Mouse (Mus musculus) ES-CJ7 (cell line): Measurements from ENCODE around the gene Trim44.

ENCODE experiments used
- DNase-seq: peaks from one replicate; pipeline ENCODE4 v3.0.0; 2011; ENCODE audit warnings: low read depth, low spot score

Gene Trim44

DNA sequence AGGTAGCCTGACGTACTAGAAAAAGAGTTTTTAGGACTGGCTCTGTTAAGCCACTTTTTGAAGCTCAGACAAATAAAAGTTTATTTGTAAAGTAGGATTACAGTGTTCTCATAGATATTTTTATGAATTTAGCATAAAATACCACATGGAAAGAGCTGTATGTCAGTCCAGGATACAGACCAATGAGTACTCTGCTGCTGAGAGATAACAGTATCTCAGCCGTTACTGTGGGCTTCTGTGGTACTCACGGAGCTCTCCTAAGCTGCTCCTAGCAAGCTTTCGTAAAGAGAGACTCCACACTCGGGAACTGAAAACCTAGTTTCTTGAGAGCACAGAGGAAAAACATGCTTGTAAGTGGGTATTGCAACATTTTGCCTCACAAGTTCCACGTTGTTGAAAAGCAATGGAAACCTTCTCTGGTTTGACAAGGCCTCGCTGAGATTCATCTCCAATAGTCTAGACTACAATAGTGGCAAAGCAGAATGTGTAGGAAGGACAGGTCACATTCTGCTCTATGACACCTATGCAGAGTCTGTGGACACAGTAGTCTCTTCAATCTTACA is 41.6 kb downstream of the Trim44 start:
- no peak for DNase-seq

DNA sequence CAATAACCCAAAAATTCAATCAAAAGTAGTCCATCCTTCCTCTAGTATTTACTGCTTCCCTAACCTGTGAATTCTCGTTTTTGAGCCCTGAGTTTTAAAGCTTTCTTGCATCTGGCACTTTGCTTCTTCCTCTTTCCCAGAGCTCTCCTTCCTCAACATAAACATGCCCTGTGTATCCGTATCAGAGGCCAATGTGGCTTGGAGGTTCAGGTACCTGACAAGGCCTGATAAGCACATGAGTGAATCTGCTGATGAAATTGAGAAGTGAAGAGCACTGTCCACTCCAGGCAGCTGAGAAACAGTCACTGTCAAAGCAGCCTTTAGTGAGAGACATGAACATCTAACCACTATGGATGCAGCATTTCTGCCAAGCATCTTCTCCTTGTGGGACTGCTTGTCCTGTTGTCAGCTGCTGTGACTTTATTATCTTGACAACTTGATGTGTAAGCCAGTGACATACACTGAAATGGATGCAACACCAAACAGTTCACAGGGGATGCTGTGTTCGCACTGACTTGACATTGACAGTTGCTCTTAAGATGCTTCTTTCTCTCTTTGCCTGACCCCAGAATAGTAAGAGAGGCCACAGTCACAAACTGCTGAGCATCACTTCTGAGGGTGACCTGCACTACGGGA is 42.9 kb downstream of the Trim44 start:
- no peak for DNase-seq

DNA sequence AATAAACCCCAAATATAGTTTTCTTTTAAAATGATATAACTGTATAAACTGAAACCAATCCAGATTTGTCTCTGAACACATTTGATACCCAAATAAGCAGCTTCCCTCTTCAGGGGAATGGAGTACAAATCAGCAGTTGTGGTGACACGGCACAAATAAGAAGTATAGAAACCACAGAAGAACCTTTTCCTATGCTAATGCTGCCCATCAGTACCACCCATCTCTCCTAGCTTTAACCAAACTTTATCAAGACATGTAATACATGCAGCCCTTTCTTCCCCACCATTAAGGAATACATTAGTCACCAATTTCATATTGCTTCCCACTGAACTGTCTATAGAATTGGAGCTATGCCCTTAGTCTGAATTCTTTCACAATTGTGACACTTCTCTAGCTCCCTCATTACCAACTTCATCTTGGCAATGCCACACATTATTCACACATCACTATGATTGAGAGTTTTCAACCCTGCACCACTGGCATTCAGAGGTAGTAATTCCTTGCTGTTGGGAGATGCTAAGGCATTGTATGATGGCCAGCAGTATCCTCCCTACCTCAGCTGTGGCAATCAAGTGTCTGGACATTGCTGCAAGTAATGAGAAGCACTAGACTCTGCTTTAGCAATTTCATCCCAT is 44.6 kb downstream of the Trim44 start:
- no peak for DNase-seq

DNA sequence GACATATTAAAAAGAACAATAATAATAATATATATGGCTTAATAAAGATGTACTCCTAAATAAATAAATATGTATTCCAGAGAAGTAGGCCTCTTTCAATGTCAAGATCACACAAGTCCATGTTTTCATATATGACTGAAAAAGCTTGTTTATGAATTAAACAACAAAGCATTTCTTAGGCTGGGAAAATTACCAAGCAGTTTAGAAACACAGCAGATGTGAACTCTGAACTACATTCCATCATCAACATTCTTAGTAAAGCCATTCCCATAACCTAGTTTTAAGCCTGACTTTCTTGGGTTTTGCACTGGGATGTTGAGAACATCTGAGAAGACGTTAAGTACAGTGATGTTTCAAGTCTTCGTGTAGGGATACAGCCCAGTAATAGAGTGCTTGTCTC is 45.4 kb downstream of the Trim44 start:
- DNase-seq, result no peak

DNA sequence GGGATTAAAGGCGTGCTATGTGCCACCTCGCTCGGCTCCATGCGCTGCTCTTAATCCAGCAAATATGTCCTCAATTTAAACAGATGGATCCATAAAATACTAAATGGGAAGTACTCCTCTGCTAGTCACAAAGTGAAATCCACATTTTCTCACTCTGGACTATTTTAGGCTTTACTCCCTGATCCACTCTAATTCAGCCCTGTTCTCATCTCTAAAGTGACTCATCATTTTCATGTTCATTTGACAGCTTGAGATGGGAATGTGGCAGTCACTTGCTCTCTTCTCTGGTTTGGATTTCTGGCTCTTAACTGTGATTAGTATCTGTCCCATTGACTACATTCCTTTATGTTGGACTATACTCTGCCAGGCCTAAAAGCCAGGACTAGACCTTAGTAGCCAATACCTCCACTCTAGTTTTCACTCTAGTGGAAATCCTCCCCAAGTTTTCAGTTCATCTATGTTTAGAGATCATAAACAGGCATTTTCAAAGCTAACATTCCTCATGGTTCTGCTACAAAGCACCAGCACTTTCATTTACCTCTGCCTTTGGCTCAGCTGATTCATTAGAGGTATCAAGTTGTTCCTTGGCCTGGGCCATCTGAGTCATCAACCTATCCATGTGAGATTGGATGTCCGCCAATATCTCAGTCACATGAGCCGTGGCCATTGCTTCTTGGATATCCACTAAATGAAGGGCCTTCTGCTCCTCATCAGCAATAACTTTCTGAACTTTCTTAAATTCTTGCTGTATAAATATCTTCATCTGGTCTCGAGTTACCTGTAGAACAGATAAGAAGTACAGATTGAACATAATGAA is 50.5 kb downstream of the Trim44 start:
- DNase-seq, result no peak

DNA sequence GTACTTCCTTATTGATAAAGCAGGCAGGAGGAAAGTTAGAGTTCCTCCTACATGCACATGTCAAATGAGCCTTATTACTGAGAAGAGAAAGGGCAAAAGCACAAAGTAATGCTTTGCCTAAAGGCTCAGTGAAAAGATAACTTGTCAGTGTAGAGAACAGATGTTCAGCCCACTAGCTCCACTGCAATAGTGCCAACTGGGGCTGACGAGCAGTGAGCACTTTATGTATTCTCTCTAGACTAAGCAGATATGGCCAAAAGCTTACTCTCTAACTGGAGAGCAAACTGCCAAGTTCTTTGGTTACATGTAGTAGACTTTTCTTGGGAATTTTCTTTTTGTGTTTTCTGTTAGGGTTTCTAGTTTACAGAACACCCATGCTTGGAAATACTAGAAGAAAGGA is 53.6 kb downstream of the Trim44 start:
- DNase-seq, result no peak

DNA sequence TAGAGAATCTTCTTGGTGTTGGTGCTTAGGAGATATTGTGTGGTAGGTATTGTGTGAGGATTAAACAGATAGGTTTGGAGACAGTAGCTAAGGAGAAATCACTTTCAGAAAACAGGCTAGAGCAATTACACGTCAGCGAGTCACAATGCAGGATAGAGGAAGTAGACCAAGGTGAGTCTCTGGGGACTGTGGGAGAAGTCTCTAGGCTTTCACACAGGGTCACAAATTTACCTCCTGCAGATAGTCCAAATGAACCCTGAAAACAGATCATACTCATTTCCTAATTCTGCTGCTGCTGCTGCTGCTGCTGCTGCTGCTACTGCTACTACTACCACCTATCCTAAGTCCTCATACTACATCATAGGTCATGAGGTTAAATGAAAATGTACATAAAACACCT is 66.2 kb downstream of the Trim44 start:
- no peak for DNase-seq

DNA sequence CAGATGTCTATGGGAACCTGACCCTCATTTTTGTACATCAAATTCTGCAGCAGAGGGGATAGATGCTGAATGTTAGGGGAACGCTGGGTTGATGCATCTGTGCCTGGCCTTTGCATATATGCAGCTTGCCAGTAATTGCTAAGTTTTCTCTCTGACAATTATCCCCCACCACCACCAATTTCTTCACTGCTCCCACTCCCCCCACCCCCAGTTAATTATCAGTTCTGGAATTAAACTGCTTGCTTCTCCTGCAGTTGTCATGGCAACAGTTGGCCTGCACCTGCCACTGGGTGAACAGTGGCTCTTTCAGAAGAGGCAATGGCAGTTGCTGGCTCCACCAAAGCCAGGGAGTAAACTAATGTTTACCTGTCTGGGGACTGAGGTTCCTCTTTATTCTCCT is 70.8 kb downstream of the Trim44 start:
- DNase-seq, result no peak

DNA sequence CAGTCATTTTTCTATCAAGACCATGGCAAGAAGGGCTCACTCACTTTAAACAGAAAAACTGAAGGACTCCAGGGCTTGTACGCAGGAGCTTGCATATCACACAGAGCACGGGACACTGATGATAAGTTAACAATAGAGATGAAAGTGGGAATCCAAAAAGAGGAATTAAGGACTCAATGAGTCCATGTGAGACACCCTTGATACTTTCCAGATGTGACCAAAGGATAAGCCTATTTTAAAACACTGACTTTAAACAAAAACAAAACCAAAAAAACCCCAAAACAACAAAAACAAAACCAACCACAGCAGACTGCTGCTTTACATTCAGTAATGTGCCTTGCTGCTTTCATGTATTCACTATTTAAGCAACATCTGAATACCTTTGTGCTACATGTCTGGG is 75.7 kb downstream of the Trim44 start:
- no peak for DNase-seq

DNA sequence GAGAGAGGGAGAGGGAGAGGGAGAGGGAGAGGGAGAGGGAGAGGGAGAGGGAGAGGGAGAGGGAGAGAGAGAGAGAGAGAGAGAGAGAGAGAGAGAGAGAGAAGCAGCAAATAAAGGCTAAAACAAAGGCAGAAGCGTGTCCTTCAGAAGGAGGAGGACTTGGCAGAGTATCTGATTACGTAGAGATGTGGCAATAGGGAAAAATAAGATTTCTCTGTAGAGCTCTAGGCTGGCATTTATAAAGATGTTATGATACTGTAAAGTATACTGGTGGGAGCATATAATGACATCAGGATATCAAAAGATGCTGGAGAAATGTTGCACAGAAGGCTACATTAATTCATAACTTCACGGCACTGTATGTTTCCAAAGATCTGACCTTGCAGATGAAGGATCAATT is 76.5 kb downstream of the Trim44 start:
- DNase-seq, result no peak

DNA sequence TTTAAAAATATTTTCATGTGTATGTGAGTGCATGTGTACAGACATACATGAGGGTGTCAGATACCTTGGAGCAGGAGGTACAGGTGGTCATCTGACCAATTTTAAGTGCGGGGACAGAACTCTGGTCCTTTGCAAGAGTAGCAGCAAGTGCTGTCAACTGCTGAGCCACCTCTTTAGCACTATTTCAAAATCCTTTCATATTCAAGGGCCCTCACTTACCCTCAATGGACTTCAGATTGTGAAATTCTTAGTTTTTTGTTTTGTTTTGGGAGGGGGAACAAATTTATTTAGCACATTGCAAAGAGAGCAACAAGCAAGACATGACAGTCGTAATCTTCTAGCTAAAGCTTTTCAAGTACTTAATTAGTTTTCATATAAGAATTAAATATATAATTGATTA is 81.7 kb downstream of the Trim44 start:
- no peak for DNase-seq

DNA sequence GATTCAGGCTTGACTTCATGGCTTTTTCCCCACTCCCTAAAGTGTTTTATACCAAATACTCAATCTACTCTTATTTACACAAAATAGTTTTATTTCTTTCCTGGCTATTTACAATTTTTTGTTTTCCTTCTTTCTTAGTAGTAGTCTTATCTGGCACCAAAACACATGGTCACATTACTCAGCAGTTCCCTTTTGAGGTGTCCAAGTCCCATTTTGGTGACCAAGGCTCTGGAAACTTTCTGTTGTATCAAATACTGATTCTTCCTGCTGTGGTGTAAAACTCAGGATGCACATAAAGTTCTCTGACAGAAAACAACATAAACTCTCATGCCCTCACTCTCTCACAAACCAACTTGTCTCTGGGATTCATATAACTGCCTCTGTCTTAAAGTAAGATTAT is 83.3 kb downstream of the Trim44 start:
- no peak for DNase-seq

DNA sequence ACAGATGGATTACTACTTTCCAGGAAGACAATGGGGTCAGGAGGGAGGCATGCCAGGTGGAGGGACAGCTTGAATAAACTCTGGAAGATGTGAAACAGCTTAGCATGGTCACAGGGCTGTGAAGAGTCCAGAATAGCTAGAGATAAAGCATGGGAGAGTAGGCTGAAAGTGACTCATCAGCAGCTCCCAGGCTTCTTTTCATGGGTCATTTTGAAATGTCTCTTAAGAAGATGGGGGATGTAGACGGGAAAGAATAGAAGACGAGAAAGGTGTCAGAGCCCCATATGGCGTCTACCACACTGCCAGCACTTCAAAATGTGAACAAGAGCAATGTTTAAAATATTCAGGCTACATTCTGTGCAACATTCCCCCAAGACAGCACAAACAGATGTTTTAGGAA is 91.1 kb downstream of the Trim44 start:
- no peak for DNase-seq

DNA sequence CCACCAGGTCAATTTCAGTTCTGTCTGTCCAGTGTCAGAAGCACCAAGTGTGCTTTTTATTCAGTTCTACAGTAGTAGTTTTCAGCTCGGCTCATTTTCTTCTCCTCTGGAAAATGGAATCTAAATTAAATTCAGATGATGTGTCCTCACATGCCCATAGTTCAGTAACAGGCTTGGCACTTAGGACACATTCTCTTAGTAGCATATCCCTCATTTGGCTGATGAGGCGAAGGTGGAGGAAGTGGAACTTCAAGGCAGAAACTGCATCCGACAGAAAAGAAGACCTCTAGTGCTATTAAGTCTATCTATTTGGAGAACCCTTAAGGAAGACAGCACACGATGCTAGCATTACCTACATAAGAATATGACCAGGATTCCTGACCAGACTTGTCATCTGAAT is 92.5 kb downstream of the Trim44 start:
- DNase-seq, result no peak

DNA sequence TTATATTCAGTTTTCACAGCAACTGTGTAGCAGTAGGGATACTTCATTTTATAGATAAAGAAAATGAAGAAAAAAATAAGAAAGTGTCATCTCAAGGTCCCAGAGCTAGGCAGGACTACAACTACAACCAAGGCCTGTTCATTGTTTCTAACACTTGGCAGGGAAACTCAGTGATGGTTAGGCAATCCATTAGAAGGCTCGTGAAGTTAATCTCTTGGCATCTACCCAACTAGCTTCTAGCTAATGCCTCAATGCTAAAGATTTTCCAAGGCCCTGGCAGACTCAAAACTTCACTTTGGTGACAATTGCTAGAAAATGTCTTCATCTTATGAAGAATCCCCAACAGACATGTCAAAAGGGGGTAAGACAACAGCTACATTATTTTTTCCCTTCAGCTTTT is 93.0 kb downstream of the Trim44 start:
- no peak for DNase-seq

DNA sequence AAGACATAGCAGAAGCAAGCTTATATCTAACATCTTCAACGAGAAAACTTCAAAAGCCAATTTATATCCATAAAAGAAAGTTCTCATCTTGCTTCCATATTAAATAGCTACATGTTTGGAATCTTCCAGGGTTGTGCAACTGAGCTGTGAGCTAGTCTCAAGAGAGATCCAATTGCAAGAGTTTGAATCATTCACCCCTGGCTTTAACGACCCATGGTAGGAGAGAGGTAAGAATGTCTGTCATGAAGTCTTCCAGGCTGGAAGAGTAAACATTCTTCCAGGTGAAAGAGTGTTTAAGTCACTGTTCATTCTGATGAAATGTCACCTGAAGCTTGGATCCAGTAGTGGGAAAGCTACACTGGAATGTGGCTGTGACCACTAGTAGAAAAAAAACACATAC is 93.6 kb downstream of the Trim44 start:
- DNase-seq, result no peak

DNA sequence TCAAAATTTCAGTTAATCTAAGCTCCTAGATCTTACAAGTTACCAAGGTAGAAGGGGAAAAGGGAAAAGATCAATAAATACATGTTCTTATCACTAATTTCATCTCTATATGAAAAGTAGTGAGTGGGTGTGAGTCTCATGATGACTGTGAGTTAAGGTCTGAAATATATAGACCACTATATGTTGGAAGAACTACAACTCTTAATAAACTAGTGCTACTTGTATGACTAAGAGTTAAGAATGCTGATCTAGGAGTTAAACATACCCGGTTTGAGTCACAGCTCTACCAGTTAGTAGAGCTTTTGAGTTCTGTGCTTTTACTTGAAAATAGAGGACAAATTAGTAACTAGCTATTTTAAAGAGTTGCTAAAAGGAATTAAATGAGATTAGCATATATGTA is 94.7 kb downstream of the Trim44 start:
- DNase-seq, result no peak

DNA sequence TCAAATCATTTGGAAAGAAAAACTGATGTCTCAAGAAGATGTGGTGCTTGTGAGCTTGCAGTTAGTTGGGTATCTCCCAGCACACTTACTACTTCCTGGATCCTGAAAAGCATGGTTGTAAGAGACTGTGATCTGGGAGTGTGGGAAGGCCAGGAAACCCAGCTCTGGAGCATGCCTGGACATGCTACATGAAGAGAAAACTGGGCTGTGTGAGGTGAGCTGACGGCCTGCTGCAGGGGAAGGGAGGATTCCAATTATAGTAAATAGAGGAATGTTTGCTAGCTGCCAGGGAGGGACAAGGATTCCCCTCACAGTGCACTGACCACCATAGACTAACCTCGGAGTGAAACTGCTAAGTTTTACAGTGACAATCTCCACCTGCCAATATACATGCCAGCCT is 104.4 kb downstream of the Trim44 start:
- DNase-seq, result peak; percentile 17

DNA sequence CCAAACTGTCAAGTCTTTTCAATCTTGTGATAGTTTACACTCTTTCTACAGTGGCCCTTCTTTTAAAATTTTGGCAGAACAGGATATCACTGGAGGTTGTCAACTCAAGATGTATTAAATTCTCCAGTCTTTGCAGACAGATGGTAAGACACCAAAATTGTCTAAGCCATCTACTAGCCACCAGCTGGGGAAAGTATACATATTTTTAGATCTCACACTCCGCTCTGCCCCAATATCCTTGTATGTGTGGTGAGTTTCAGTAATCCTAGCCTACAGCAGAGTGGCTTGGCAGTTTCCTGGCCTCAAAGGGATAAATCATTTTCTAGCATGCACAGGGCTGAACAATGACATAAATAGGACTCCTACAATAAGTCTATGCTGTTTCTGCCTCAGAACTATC is 105.1 kb downstream of the Trim44 start:
- no peak for DNase-seq

DNA sequence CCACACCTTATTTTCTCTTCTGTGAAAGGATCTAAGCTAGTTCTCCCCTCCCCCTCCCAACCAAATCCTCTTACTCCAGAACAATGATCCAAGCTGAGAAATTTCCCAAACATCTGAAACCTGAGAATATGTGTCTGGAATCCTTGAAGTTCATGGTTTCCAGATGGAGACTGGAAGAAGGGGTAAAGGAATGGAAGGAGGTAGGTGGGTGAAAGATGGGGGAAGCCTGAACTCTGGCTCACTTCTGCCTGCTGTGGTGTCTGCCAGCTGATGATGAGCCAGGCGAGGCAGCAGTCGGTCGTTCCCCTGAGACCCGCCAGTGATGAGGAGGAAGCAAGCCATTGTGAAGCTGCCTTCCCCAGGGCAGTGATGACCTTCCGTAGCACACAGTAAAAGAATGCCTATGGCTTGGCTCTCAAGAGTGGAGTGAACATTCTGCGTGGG is 112.8 kb downstream of the Trim44 start:
- no peak for DNase-seq

DNA sequence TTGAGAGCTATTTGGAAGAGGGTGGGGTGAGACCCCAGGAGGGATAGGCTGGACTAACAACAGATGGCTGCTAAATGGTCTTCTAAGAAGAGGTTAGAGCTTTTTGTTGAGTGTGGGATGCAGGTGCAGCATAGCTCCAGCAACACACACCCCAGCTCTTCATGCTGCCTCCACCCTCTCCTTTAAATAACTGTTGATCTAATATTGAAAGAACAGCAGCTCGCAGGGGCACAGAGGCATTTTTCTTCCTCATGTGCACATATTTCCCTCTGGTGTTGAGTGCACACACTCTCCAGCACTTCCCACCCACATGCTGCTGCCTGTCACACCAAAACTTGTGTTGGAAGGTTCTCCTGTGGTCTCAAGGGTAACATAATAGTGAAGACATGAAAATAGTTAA is 114.4 kb downstream of the Trim44 start:
- no peak for DNase-seq

DNA sequence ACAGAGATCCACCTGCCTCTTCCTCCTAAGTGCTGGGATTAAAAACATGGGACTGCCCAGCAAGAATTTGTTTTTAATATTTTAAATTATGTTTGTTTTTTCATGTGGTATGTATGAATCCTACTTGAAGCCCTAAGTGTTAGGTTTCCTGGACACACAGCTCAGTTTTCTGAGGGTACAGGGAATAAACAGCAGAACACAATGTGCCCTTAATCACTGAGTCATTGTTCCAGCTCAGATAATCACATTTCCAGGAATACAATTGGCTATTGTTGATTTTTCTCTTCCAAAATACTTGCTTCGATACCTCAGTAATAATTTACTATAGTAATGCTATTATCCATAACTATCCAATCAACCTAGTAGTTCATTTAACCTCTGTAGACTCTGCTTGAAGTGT is 115.6 kb downstream of the Trim44 start:
- no peak for DNase-seq

DNA sequence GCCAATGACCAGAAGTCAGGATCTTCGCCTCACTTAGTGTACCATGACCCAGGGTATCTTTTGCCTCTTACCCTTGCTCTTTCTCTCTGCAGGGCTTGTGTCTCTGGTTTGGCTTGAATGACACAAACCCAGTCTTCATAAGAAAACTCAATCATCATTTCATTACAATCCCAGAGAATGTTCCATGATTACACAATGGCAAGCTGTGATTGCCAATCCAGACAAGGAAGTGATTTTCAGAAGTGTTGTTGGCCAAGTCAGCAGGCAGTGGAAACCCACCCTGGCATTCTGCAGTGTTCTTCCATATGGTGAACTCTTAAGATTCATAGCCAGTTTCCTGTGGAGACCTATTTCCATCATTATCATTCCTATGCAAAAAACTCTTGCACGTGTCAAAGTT is 116.1 kb downstream of the Trim44 start:
- DNase-seq, result no peak
